Mouse (Mus musculus) embryonic facial prominence, embryonic 13.5 days (tissue): ENCODE results near the gene Cfap97d1. TPM values are rescaled to one million over a fixed set of nuclear protein-coding genes. Genes with fewer than 3 reads are reported as not detected.

Experiments
- ATAC-seq: fragments of 200-750 bp; cut with Nextera tagmentation; 2 replicates; pipeline ENCODE4 v1.8.0; 2017; ENCODE audit warnings: low read depth; ENCODE audit not compliant: insufficient number of reproducible peaks, insufficient read depth, low FRiP score, low TSS enrichment
- H3K27ac ChIP-seq: fragments of 300-500 bp; sonication (generic); 2 replicates; pipeline ENCODE4 v1.5.1; 2015; ENCODE audit warnings: moderate library complexity, mild to moderate bottlenecking, inconsistent platforms
- H3K27me3 ChIP-seq: fragments of 300-500 bp; sonication (generic); 2 replicates; pipeline ENCODE4 v1.6.1; 2015; ENCODE audit warnings: mild to moderate bottlenecking, inconsistent platforms
- H3K36me3 ChIP-seq: fragments of 300-500 bp; sonication (generic); 2 replicates; pipeline ENCODE4 v1.6.1; 2015; ENCODE audit warnings: mild to moderate bottlenecking, inconsistent platforms
- H3K4me1 ChIP-seq: fragments of 300-500 bp; sonication (generic); 2 replicates; pipeline ENCODE4 v1.6.1; 2015; ENCODE audit warnings: inconsistent platforms
- H3K4me2 ChIP-seq: fragments of 300-500 bp; sonication (generic); 2 replicates; pipeline ENCODE4 v1.6.1; 2015; ENCODE audit warnings: moderate library complexity, mild to moderate bottlenecking, inconsistent platforms
- H3K4me3 ChIP-seq: fragments of 300-500 bp; sonication (generic); 2 replicates; pipeline ENCODE4 v1.5.1; 2015; ENCODE audit warnings: mild to moderate bottlenecking, inconsistent platforms
- H3K9ac ChIP-seq: fragments of 300-500 bp; sonication (generic); 2 replicates; pipeline ENCODE4 v1.6.1; 2015; ENCODE audit warnings: mild to moderate bottlenecking, inconsistent platforms
- H3K9me3 ChIP-seq: fragments of 300-500 bp; sonication (generic); 2 replicates; pipeline ENCODE4 v1.6.1; 2016; ENCODE audit warnings: inconsistent platforms
- WGBS: fragments of 180-500 bp; shearing (Covaris S2); methylation state at CpG from one replicate; pipeline ENCODE4 v1.1.7; 2015; ENCODE audit warnings: mixed read lengths; 5-methylcytosine and 5-hydroxymethylcytosine counted together
- polyA plus RNA-seq: library from polyadenylated mRNA; unstranded; fragments of >200 nt; fragmentation: Nextera tagmentation; extraction: Ambion mirVana; gene quantifications from 2 replicates; pipeline ENCODE4 v1.2.1, GENCODE M21; 2015

Gene Cfap97d1
- polyA plus RNA-seq, 1 experiment from 2014 or later = not detected

- H3K4me1 ChIP-seq = peaks cover 25% of the 10 kb centered on the region
- peak overlapping the region; percentile 97 for H3K4me2 ChIP-seq
- H3K36me3 ChIP-seq = no peaks in the 10 kb centered on the region
- H3K27ac ChIP-seq = no peak overlapping the region
- WGBS = under 1% methylated on average over 78 of the region's 78 CpGs
- H3K4me3 ChIP-seq = peak overlapping the region; percentile 55
- H3K9me3 ChIP-seq = no peaks in the 10 kb centered on the region
- H3K27me3 ChIP-seq = peaks cover 86% of the 10 kb centered on the region
- no peak for ATAC-seq
- H3K9ac ChIP-seq = peak overlapping the region; percentile 66
Observed at GRCm38 (mm10) chr11:101963473-101964291, 20.4 kb upstream of the Cfap97d1 start.

DNA sequence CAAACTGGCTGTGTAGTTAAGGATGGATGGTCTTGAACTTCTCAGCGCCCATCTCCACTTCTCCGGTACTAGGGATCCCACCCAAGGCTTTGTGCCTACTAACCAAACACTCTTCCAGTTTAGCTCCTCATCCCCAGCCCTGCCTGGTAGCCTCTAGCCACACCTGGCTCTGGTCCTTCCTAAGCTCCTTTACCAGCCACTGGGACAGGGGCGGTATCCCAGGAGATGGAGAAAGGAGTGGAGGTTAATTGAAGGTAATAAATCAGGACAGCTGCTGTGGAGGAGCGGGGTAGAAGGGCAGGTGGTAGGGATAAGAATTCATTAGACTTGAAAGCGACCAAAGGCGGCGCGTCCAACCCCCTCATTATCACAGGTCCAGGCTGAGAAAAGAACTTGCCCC lies 19.4 kb upstream of the Cfap97d1 start:
- peaks cover 25% of the 10 kb centered on the region for H3K4me1 ChIP-seq
- under 1% methylated on average over 8 of the region's 8 CpGs for WGBS
- H3K27me3 ChIP-seq = peaks cover 86% of the 10 kb centered on the region
- H3K36me3 ChIP-seq = no peaks in the 10 kb centered on the region
- no peak overlapping the region for H3K4me3 ChIP-seq
- H3K4me2 ChIP-seq = 0 out of 2 replicates have a peak overlapping the region, but pooled peaks have one; percentile 1
- no peak for ATAC-seq
- H3K27ac ChIP-seq = no peak overlapping the region
- H3K9ac ChIP-seq = no peak overlapping the region
- H3K9me3 ChIP-seq = no peaks in the 10 kb centered on the region

DNA sequence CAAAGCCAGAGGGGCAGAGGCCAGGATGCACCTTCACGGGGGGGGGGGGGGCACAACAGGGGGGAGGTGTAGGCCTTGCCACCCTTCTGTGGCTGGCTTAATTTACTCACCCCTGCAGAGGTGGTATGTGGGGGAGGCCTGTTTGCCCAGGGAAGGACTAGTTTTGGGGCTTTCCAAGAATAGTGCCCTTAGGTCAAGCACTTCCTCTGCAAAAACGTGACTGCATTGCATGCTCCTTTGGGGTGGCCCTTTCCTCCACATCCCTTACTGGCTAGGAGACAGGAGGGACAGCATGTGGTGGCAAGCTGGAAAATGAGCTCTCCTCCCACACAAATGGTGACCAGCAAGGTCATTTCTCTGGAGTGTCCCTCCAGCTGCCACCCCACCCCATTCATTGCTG lies 18.5 kb upstream of the Cfap97d1 start:
- Histone ChIP-seq H3K27me3 (peaks cover 81% of the 10 kb centered on the region), H3K36me3 (no peaks in the 10 kb centered on the region), H3K9ac (no peak overlapping the region), H3K4me3 (no peak overlapping the region), H3K4me1 (peaks cover 25% of the 10 kb centered on the region), H3K27ac (no peak overlapping the region), H3K4me2 (no peak overlapping the region), H3K9me3 (no peaks in the 10 kb centered on the region)
- ATAC-seq = no peak
- WGBS = 9% methylated on average over 2 of the region's 2 CpGs

- no peak for ATAC-seq
- H3K4me3 ChIP-seq = no peak within 1 kb of the TSS
Observed at GRCm38 (mm10) chr11:101966965-101967614, 17.0 kb upstream of the Cfap97d1 start, which contains the start of gene Sost. TSS of gene Sost (minus strand) at chr11:101967015.

DNA sequence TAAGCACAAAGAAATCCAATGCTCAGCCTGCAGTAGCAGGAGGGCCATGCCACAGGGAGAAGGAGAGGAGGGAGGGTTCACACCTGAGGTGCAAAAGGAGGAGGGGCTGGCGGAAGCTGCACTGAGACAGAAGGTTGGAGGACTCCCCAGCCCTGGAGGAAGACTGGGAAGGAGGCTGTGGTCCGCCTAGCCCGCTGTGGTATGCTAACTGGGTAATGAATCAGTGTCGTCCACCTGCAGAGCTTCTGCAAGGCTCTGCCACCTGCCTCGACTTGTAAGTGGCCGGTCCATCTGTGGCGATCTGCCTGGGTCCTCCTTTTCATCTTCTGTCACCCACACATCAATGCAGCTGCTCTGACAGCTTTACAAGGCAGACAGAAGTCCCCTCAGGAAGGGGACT lies 15.8 kb upstream of the Cfap97d1 start:
- H3K4me2 ChIP-seq = no peak overlapping the region
- no peak overlapping the region for H3K27ac ChIP-seq
- ATAC-seq = no peak
- 11% methylated on average over 7 of the region's 7 CpGs for WGBS
- no peak overlapping the region for H3K9ac ChIP-seq
- peaks cover 54% of the 10 kb centered on the region for H3K27me3 ChIP-seq
- H3K4me3 ChIP-seq = no peak overlapping the region
- H3K4me1 ChIP-seq = peaks cover 16% of the 10 kb centered on the region
- no peaks in the 10 kb centered on the region for H3K9me3 ChIP-seq
- H3K36me3 ChIP-seq = no peaks in the 10 kb centered on the region

More at GRCm38 (mm10) chr11:101966965-101967614, 17.0 kb upstream of the Cfap97d1 start, which contains the start of gene Sost:
- no peak within 1 kb of the TSS for H3K27ac ChIP-seq
- no peak within 1 kb of the TSS for H3K4me2 ChIP-seq
- H3K9me3 ChIP-seq = no peaks in the 10 kb centered on the region
- H3K36me3 ChIP-seq = no peaks in the 10 kb centered on the region
- H3K4me1 ChIP-seq = peaks cover 25% of the 10 kb centered on the region
- H3K27me3 ChIP-seq = peaks cover 66% of the 10 kb centered on the region
- no peak within 1 kb of the TSS for H3K9ac ChIP-seq
- 22% methylated on average over 10 of the region's 10 CpGs for WGBS

DNA sequence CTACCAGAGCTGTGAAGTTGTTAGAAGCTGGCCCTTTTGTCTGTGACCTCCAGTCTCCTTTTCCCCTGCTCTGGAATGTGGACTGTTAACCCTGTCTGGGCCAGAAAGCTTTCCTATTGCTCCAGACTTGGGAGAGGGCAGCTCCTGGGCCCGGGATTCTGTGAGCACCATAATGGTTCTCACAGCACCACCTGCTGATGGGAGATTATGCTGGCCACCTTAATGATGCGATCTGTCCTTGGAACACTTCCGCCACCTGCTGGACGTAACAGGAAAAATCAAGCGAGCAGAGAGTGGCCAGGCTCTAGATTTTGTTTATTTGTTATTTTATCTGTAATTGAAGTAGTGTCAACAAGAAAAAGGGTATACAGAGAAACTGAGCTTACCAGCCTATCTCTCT lies 15.3 kb upstream of the Cfap97d1 start:
- Histone ChIP-seq H3K27ac (no peak overlapping the region), H3K36me3 (no peaks in the 10 kb centered on the region), H3K27me3 (peaks cover 49% of the 10 kb centered on the region), H3K4me3 (no peak overlapping the region), H3K4me2 (no peak overlapping the region), H3K9ac (no peak overlapping the region), H3K9me3 (no peaks in the 10 kb centered on the region), H3K4me1 (peaks cover 12% of the 10 kb centered on the region)
- 0% methylated on average over 5 of the region's 5 CpGs for WGBS
- peak; percentile 40; the same call in 1 of the 2 replicates for ATAC-seq

GRCm38 (mm10) chr11:101969835-101970234 lies 14.2 kb upstream of the Cfap97d1 start:
- ATAC-seq = no peak
- Histone ChIP-seq H3K9ac (no peak overlapping the region), H3K4me3 (no peak overlapping the region), H3K4me1 (peaks cover 7% of the 10 kb centered on the region; the same call in 1 of the 2 replicates), H3K27ac (no peak overlapping the region), H3K9me3 (no peaks in the 10 kb centered on the region), H3K27me3 (peaks cover 38% of the 10 kb centered on the region), H3K4me2 (no peak overlapping the region), H3K36me3 (no peaks in the 10 kb centered on the region)
- WGBS = 80% methylated on average over 13 of the region's 13 CpGs

DNA sequence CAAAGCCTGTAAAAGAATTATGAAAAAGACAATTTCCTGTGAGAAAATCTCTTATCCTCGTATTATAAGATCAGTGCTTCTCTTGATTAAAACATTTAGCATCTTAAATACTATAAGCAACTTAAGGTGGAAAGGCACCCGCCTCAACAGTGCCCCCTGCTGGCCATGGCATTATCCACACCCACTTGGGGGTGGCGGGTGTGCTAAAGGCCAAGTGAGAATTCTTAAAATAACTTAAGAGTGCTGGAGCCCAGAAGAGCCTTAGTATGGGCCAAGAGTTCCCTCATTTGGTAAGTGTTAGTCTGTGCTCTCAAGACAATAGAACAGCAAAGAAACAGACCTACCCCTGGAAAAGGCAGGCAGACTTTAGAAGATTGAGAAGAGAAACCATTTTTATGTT lies 12.7 kb upstream of the Cfap97d1 start:
- Histone ChIP-seq H3K4me1 (peaks cover 6% of the 10 kb centered on the region; the same call in 1 of the 2 replicates), H3K4me3 (no peak overlapping the region), H3K4me2 (no peak overlapping the region), H3K27ac (no peak overlapping the region), H3K9ac (no peak overlapping the region), H3K36me3 (no peaks in the 10 kb centered on the region), H3K27me3 (peaks cover 23% of the 10 kb centered on the region), H3K9me3 (no peaks in the 10 kb centered on the region)
- WGBS = 39% methylated on average over 3 of the region's 3 CpGs
- ATAC-seq = no peak

GRCm38 (mm10) chr11:101972097-101972496 lies 12.0 kb upstream of the Cfap97d1 start:
- no peak overlapping the region for H3K27ac ChIP-seq
- no peak overlapping the region for H3K4me3 ChIP-seq
- H3K4me1 ChIP-seq = peaks cover 1% of the 10 kb centered on the region; the same call in 1 of the 2 replicates
- no peak for ATAC-seq
- H3K9me3 ChIP-seq = no peaks in the 10 kb centered on the region
- H3K9ac ChIP-seq = no peak overlapping the region
- H3K4me2 ChIP-seq = no peak overlapping the region
- 72% methylated on average over 3 of the region's 3 CpGs for whole genome bisulfite sequencing
- no peaks in the 10 kb centered on the region for H3K36me3 ChIP-seq
- peaks cover 16% of the 10 kb centered on the region for H3K27me3 ChIP-seq

DNA sequence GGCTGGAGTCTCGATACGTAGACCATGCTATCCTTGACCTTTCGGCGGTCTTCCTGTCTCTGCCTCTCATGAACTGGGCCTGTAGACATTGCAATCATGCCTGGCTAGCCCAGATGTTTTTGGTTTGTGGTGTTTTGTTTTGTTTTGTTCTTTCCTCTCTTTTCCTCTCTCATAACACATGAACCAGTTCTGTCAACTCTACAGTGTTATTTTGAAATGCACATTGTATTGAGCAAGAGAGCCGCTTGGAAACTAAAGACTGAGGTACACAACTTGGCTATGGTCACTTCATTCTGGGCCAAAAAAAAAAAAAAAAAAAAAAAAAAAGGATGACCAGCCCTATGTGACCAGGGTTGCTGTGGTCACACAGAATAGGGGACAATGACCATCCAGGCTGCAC lies 11.4 kb upstream of the Cfap97d1 start:
- no peak for ATAC-seq
- Histone ChIP-seq H3K27me3 (peaks cover 10% of the 10 kb centered on the region), H3K4me2 (no peak overlapping the region), H3K27ac (no peak overlapping the region), H3K4me1 (no peaks in the 10 kb centered on the region; the same call in 1 of the 2 replicates), H3K9ac (no peak overlapping the region), H3K4me3 (no peak overlapping the region), H3K36me3 (no peaks in the 10 kb centered on the region), H3K9me3 (no peaks in the 10 kb centered on the region)
- 74% methylated on average over 5 of the region's 5 CpGs for WGBS

DNA sequence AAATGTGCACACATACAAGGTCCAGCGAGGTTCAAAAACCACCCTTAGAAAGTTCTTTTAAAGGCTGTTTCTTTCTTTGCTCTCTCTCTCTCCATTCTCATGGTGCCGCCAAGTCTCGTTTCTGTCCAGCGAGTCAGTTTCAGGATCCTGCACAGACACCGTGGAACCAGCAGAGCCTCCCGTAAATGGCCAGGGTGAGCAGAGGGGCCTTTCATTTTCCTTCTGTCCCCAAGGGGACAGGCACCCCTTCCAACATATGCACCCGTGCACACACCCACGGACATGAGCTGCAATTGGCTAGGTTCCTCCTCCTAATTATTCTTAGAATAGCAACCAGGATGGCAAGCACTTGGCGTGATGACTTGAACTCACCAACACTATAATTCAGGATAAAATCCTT lies 10.6 kb upstream of the Cfap97d1 start:
- no peak overlapping the region for H3K27ac ChIP-seq
- H3K27me3 ChIP-seq = peaks cover 2% of the 10 kb centered on the region
- no peak overlapping the region for H3K4me2 ChIP-seq
- H3K9ac ChIP-seq = no peak overlapping the region
- H3K9me3 ChIP-seq = no peaks in the 10 kb centered on the region
- ATAC-seq = no peak
- no peaks in the 10 kb centered on the region; the same call in 1 of the 2 replicates for H3K4me1 ChIP-seq
- H3K4me3 ChIP-seq = no peak overlapping the region
- no peaks in the 10 kb centered on the region for H3K36me3 ChIP-seq
- WGBS = 74% methylated on average over 9 of the region's 9 CpGs

DNA sequence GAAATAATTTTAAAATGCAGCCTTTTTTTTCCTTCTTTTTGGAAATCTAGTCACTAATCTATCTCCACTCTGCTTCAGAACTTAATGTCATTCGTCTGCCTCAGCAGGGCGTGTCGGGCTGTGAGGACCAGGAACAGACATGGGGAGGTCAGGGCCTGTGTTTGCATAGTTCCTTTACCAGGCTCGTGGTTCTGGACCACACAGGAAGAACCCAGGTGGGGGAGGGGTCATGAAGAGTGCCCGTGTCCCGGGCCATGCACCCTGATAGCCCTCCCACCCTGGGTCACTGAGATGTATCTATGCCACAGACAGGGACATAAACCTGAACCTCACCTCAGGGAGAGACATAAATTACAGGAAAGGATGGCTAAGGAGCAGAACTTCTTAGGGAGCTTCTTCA lies 9.9 kb upstream of the Cfap97d1 start:
- Histone ChIP-seq H3K4me3 (no peak overlapping the region), H3K27me3 (no peaks in the 10 kb centered on the region), H3K9ac (no peak overlapping the region), H3K27ac (no peak overlapping the region), H3K4me2 (no peak overlapping the region), H3K9me3 (no peaks in the 10 kb centered on the region), H3K36me3 (no peaks in the 10 kb centered on the region), H3K4me1 (no peaks in the 10 kb centered on the region; the same call in 1 of the 2 replicates)
- 44% methylated on average over 6 of the region's 6 CpGs for WGBS
- ATAC-seq = no peak
